In genomic region chr6:78797013-78797412, GRCm38 (mm10) we compare ENCODE assay signal across 26 mouse cellular contexts.
"Had no signal": no experiment of that assay in that cellular context is flagged by ENCODE, and none has a peak within 500 bp of the region (broad histone marks: within the 10 kb centered on the region; RNA-seq: fewer than 3 reads in every experiment).

No protein-coding gene starts in this region.

- H3K27ac ChIP-seq: gastrocnemius, adult 2 months; heart, embryonic 10.5 days; hindbrain, embryonic 10.5 days; hindbrain, embryonic 12.5 days; hindbrain, embryonic 14.5 days; intestine, embryonic 15.5 days; layer of hippocampus, adult 2 months; left cerebral cortex, adult 2 months; limb, embryonic 10.5 days; limb, embryonic 12.5 days; liver, embryonic 13.5 days; liver, embryonic 15.5 days had no signal

- H3K27me3 ChIP-seq: heart, embryonic 12.5 days; hindbrain, embryonic 12.5 days; intestine, embryonic 15.5 days; limb, embryonic 12.5 days; liver, embryonic 13.5 days; liver, embryonic 15.5 days had no signal

- DNase-seq: gastrocnemius, adult 2 months; gastrocnemius, postnatal 10 days; gastrocnemius, postnatal 25 days; heart, adult 18-20 months; heart, postnatal 10 days; heart, postnatal 4 days; kidney, adult 8-10 months; kidney, postnatal 25 days; liver; liver, embryonic 13.5 days; liver, postnatal 0 days had no signal

- H3K36me3 ChIP-seq: heart, embryonic 10.5 days; heart, embryonic 12.5 days; hindbrain, embryonic 10.5 days; hindbrain, embryonic 12.5 days; intestine, embryonic 15.5 days; limb, embryonic 10.5 days; limb, embryonic 12.5 days; liver, embryonic 13.5 days; liver, embryonic 15.5 days had no signal

- H3K4me1 ChIP-seq: heart, embryonic 10.5 days; heart, embryonic 12.5 days; hindbrain, embryonic 10.5 days; hindbrain, embryonic 12.5 days; intestine, embryonic 15.5 days; limb, embryonic 10.5 days; limb, embryonic 12.5 days; liver, embryonic 13.5 days; liver, embryonic 15.5 days had no signal

- H3K4me2 ChIP-seq: heart, embryonic 12.5 days; hindbrain, embryonic 12.5 days; hindbrain, embryonic 14.5 days; intestine, embryonic 15.5 days; limb, embryonic 12.5 days; liver, embryonic 11.5 days; liver, embryonic 13.5 days; liver, embryonic 15.5 days had no signal

- ATAC-seq: hindbrain, embryonic 16.5 days; inflammation-experienced regulatory T-cells, adult 6 months; intestine, embryonic 15.5 days; intestine, postnatal 0 days; liver, postnatal 0 days had no signal

- H3K9ac ChIP-seq: heart, embryonic 12.5 days; hindbrain, embryonic 12.5 days; hindbrain, embryonic 14.5 days; intestine, embryonic 15.5 days; limb, embryonic 12.5 days; liver, embryonic 13.5 days; liver, embryonic 15.5 days; liver, postnatal 0 days had no signal

- H3K4me3 ChIP-seq: gastrocnemius, adult 2 months; heart, embryonic 10.5 days; heart, embryonic 12.5 days; hindbrain, embryonic 10.5 days; hindbrain, embryonic 12.5 days; intestine, embryonic 15.5 days; layer of hippocampus, adult 2 months; left cerebral cortex, adult 2 months; limb, embryonic 10.5 days; limb, embryonic 12.5 days; liver, embryonic 13.5 days; liver, embryonic 15.5 days had no signal

- H3K9me3 ChIP-seq: heart, embryonic 10.5 days; heart, embryonic 12.5 days; hindbrain, embryonic 10.5 days; hindbrain, embryonic 12.5 days; intestine, embryonic 15.5 days; limb, embryonic 10.5 days; limb, embryonic 12.5 days; liver, embryonic 13.5 days; liver, embryonic 15.5 days had no signal
